Mouse (Mus musculus) 3134 (cell line): ENCODE measurements around the gene Olfr457.
"Not testable (repeated sequence)": the region's sequence is repeated elsewhere in the genome, so short reads cannot be mapped to it uniquely, and the experiment has no call there.

ENCODE experiments used
- DNase-seq: peaks from one replicate; pipeline ENCODE4 v3.0.0-alpha.2; 2011; ENCODE audit warnings: low spot score; ENCODE audit not compliant: insufficient read length; ENCODE audit errors: extremely low read depth

Olfr457 gene

DNA sequence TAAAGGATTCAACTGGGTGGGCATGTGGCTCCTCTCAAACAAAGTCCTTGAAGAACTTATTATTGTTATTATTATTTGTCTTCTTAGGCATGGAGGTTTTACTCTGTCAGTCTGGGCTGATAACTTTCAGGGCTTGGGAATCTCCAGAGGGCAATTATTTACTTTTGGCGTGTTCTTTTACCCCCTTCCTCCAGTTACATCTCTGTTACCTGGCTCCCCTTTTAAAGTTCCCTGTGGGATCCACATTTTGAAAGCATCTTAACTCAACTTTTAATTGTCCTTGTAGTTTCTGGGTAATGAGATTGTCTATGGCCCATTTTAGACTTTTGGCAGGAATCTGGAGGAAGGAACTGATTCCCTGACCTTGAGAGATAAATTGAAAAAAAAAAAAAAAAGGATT is at the start of gene Olfr457:
Gene Olfr457, minus strand, starts transcription at position 101 of the 400 bp plus-strand sequence.
- no peak for DNase-seq

DNA sequence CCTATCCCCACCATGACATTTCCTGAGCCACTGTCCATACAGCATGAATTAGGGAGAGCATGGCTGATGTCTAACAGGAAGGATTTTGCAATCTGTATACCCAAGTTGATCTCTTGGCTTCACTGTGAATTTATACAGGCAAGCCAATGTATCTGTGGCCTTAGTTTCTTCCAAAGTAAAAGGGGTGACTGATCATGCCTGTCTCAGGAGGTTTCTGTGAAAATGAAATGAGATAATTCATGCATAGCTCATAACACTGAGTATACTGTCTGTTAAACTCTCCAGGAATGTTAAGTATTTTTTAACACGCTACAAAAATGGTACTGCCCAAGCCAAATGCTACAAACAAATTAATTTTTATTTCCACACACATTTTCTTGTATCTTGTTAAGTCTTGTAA is 37.3 kb upstream of the Olfr457 start:
- DNase-seq = no peak

DNA sequence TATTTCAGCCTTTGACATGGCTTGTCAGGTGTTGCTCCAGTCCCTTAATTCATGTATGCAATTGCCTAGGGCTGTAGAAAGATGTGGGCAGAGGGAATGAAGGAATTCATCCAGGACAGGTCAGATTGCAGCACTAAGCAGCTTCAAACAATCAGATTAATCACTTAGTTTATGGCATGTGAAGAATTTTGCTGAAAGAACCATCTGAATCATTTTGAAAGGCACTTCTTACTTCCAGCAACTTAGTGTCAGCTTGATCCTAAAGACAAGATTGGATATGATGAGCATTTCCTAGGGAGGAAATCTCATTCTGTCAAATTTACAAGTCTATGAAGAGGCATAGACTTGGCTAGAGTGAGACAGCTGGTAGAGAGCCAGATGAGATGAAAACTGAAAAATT is 33.2 kb upstream of the Olfr457 start:
- no peak for DNase-seq

DNA sequence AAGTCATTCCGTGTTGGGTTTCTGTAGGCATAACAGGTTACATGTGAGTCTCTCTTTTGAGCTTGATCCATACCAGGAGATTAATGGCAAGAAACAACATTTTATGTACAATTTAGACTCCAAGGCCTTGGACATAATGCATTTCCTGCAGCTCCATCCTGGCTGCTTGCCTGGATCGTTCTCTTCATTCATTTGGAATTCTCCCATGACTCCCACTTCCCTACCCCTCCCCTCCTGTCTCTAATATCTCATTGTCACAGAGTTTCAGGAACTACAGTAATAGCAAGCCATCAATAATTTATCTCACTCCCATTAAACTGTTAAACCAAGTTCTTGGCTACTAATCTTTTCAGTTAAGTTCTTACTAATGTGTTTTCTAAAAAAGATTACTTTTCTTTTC is 27.3 kb upstream of the Olfr457 start:
- DNase-seq = no peak

DNA sequence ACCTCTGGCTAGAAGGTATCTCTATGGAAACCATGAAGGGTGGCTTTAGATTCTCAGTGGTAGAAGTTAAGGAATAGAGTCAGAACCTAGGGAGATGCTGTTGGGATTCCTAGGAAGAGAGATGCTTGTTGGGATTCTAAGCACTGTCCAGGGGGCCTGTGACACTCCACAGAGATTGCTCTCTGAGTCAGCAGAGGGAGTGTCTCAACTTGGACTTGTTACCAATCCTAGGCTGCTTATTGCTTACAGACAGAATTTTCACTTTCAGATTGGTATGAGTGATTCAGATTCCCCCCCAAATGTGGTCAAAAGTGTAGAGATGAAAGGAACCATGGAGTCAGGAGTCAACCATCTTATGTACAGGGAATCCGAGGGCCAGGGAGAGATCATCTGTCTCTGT is 13.6 kb upstream of the Olfr457 start:
- DNase-seq = peak; percentile 11

DNA sequence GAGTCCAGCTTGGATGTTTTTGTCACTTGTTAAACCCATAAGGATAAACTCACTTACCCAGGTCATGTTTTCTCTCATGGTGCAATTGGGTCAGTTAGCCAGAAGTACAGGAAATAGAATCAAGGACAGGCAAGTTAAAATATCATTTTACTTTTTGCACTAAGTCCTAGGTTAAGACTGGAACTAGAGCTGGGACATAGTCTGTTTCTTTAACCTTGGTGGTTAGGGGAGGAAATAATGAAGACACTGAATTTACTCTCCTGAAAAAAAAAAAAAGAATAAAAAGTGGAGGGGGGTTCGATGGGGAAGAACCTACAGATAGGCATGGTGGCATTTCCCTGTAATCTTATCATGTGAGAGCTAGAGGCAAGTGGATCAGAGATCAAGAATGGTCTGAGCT is 11.0 kb upstream of the Olfr457 start, which contains the start of gene Olfr456:
Gene Olfr456, minus strand, starts transcription at position 101 of the 400 bp plus-strand sequence.
- DNase-seq = no peak

DNA sequence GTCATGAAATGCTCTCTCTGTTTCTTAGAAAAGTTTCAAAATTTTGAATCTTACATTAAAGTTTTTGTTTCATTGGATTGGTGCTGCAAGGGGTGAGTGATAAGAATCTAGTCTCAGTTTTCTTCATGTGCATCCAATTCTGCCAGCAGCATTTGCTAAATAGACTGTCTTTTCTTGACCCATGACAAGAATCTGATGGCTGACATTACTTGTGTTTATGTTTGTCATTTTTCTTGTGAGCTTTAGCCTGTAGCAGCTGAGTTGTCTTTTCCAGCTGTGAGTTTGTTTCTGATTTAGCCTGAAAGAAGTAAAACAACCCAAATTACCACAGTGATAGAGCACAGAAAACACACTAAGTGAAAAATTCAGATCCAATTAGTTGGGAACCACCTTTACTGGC is 8.5 kb upstream of the Olfr457 start:
- no peak for DNase-seq

DNA sequence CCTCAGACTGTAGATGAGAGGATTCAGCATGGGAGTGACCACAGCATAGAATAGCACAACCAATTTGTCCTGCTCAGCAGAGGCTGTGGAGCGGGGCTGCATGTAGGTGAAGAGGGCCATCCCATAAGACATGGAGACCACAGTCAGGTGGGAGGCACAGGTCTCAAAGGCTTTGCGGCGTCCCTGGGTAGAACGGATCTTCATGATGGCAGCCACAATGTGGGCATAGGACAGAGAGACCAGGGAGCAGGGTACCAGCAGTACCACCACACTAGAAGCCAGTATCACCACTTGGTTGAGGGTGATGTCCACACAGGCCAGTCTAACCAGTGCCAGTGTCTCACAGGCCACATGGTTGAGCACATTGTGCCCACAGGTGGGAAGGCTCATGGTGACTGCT is 4.8 kb downstream of the Olfr457 start:
- not testable (repeated sequence) for DNase-seq

DNA sequence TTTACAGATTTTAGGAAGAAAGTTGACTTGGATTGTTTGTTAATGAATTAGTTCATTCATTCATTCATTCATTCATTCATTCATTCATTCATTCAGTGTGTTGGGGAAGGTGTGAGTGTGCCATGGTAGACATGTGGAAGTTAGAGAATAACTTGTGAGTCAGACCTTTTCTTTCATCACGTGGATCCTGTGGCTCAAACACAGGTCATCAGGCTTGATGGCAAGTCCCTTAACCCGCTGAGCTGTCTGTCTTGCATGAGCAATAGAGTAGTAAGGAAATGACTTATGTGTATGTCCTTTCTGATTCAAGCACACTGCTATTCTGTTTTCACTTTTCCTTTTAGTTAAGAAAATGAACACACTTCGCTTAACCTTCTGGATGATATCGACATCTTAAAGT is 5.6 kb downstream of the Olfr457 start:
- no peak for DNase-seq

DNA sequence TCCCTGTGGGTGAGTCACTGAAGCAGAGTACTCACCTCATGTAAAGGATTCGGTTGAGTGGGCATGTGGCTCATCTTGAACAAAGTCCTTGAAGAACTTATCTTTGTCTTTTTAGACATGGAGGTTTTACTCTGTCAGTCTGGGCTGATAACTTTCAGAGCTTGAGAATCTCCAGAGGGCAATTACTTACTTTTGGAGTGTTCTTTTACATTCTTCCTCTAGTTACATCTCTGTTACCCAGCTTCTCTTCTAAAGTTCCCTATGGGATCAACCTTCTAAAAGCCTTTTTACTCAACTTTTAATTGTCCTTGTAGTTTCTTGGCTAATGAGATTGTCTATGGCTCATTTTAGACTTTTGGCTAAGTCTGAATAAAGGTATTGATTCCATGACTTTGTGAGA is 11.0 kb downstream of the Olfr457 start, which contains the start of gene Olfr458:
Gene Olfr458, minus strand, starts transcription at position 101 of the 400 bp plus-strand sequence.
- DNase-seq = no peak

DNA sequence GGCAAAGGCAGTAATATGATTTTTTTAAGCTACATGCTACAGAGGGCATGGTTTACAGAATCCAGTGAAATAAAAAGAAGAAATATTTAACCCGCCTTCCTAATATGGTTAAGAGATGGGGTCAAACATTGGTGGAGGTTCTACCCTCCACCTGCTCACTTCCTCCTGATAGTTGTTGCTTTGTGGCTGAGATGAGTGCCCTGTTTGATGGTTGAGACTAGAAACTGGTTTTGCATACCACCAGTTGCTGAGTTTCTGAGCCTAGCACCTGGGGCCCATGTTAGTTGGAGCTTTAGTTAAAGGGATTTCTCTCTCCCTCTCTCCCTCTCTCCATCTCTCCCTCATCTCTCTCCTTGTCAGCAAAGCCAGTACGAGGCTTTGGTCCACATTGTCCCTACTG is 28.8 kb downstream of the Olfr457 start:
- no peak for DNase-seq

DNA sequence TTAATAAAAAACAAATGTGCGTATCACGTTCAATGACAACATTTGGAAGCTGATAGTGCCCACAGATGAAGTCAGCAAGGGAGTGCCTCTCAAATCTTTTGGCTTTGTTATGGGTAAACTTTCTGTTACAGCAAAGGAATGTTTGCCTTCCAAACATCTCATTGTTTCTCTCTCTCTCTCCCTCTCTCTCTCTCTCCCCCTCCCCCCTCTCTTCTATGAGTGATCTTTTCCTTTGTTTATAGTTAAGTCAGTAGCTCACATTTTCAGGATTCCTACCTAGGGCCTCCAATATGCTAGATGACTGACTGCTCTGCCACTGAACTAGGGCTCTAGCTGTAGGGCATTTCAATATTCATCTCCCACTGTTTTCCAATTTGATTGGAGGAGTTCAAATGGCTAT is 31.6 kb downstream of the Olfr457 start:
- no peak for DNase-seq

DNA sequence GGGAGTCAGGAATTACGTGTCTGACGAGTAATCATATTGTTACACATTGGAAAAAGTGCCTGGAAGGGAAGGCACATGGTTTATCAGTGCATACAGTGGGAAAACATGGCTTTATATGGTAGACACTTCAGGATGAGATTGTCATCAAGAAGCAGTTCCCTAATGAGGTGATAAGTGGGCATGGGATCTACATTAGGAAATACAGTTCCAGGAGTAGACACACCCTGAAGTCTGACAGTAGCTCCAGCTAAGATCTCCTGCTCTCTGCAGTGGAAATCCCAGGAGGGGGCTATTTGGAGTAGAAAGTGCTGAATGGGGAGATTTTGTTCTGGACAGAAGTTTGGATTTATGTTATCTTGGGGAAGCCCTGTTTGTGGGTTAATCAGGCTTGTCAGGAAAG is 34.7 kb downstream of the Olfr457 start:
- DNase-seq = no peak

DNA sequence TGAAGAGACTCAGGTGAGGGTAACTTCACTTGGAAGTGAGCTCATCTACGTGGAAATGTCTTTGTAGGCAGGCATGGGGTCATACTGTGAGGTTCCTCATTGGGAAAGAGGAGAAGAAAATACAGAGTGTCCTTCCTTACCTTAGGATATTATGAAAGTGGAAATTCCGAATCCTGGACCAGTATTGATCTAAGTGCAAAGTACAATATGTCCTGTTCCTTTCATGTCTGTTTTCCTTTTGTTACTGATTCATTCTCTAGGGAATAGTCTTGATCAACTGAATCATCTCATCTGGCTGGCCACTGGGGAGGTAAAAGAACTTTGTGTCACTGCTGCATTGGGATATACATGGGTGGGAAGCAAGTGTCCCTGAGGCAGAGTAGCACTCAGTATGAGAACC is 40.6 kb downstream of the Olfr457 start:
- no peak for DNase-seq

DNA sequence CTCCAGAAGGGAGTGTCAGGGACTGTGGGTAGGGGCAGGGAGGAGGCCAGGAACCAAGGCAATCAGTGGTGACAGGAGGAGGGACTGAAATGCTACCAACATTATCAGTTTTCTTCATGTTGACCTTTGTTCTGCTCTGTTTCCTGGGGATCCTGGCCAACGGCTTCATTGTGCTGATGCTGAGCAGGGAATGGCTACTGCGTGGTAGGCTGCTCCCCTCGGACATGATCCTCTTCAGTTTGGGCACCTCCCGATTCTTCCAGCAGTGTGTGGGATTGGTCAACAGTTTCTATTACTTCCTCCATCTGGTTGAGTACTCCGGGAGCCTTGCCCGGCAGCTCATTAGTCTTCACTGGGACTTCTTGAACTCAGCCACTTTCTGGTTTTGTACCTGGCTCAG is 41.7 kb downstream of the Olfr457 start, which contains the start of gene Tas2r126:
Gene Tas2r126, plus strand, starts transcription at position 90 of the 400 bp plus-strand sequence.
- DNase-seq = no peak

DNA sequence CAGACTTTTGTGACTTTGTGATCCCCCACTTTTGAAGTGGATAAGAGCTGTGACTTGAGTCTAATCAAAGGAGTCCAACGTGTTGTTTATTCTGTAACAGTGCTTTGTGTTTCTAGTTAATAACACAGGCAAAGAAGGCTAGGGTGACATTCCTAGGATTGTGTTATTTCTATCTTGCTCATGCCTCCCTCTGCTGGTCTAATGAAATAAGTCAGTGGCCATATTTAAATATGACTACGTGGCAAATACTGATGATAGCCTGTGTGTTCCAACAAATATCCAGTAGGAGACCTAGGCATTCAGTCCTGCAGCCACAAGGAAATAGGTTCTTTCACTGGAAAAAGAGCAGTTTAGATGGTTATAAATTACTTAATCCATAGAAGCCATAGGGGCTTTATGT is 42.6 kb downstream of the Olfr457 start:
- no peak for DNase-seq

DNA sequence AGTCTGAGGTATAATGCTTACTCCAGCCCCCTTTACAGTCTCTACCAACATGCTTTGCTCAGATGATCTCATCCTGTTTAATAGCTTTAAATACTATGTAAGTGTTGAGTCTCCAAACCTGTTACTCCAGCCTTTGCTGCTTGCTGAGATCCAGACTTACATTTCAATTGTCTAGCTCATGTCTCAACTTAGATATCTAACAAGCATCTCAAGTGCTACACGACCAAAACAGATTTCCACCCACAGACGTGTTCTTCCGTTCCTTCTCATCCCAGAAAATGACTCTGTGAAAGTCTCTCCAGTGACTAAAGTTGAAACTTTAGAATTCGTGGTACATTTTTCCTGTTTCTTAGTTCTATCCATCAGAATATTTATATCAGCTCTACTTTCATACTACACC is 49.8 kb downstream of the Olfr457 start:
- no peak for DNase-seq

DNA sequence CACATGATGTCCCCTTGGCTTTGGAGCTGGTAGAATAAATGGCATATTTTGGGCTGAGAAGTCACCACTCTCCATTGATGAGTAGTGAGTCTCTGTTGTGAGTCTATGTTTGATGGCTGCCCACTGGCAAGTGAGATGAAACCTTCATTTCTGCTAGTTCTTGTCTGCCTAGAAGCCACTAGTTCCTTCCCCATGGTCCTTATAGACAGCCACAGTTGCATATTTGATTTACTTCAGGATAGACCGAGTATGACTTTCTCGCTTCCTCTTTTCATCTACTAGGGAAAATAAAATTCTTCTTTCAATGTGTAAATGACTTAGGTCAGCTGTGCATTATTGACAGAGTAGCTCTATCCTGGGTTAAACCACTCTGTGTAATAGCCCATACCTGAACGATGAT is 51.7 kb downstream of the Olfr457 start:
- DNase-seq = no peak

DNA sequence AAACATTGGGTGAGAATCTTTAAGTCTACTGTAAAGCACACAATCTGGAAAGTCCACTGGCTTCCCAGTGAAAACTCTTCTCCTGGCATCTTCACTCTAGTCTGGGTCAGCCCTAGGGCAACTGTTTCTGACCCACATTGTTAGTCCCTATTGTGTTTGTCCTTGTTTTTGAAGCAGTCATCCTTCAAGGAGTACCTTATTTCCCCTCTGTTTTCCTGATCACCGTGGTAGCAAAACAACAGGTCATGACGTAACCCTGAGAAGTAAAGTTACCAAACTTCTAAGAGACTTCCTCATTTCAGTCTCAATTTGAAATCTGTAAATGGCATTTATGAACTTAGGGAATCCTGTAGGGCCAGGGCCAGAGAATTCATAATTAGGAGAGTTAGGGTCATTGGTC is 54.7 kb downstream of the Olfr457 start:
- DNase-seq = no peak

DNA sequence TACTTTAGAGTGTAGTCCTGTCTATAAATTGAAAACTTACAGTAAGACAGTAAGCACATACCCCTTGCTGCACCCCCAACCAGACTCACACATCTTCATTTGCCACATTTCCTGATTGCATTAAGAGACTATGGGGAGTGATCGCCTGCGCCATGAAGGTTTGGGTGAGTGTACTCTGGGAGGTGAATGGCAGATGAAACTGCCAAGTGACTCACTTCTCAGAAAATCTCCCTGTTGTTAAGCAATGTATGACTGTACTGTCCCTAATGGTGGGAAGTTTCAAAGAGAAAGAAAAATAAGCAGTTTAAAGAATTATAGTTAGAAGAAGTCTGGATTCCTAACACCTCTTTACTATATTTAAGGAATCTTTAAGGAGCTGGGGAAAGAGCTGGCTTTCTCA is 56.7 kb downstream of the Olfr457 start:
- peak; percentile 27 for DNase-seq
